Mouse (Mus musculus): ENCODE data around the gene Slc25a20.
"Not testable (repeated sequence)": the region's sequence is repeated elsewhere in the genome, so short reads cannot be mapped to it uniquely, and the experiment has no call there.

Slc25a20 gene

DNA sequence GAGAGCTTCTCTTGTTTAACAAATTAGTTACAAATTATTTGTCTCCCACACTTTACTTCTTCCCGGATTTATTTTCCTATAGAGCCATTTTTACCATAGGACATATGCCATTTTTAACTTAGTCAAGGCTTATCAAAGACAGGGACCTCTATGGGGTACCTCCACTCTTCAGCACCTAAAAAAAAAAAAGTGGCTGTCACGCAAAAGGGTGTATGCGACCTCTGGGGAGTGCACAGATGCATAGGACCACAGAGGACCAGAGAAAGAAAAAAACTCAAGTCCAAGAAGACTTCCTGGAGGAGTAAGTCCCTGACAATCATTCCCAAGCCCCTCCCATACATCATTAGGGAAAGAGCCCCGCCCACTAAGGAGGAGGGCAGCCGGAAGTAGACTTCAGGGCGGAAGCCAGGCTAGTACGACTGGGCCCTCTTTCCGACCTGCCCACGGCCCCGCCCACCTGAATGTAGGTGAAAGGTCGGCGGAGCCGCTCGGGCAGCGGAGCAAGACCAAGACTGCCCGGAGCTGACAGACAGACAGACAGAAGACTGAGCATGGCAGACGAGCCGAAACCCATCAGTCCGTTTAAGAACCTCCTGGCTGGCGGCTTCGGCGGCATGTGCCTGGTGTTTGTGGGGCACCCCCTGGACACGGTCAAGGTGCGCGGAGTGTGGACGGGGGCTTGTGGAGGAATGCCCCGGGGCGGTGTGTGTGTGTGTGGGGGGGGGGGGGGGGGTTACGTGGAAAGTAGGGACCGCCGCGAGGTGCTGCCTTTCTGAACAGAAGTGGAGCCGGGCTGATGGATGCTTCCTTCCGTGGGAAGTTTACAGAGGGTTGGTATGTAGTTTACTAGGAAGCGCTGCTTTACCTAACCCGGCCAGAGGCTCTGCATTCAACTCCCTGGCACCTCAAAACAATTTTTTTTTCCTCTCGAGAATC is at the start of gene Slc25a20:
TSS of gene Slc25a20 (plus strand) at position 412 of the 936 bp plus-strand sequence.
- DNase-seq (ENCODE audit: low spot score in 2 of 2): peak; percentile 68 to 76

GRCm38 (mm10) chr9:108617301-108617700 is 44.6 kb upstream of the Slc25a20 start:
- DNase-seq (ENCODE audit: low spot score in 2 of 2): no peak

- DNase-seq (ENCODE audit: low spot score in 2 of 2): no peak
Observed at GRCm38 (mm10) chr9:108626498-108626897, 35.4 kb upstream of the Slc25a20 start.

DNA sequence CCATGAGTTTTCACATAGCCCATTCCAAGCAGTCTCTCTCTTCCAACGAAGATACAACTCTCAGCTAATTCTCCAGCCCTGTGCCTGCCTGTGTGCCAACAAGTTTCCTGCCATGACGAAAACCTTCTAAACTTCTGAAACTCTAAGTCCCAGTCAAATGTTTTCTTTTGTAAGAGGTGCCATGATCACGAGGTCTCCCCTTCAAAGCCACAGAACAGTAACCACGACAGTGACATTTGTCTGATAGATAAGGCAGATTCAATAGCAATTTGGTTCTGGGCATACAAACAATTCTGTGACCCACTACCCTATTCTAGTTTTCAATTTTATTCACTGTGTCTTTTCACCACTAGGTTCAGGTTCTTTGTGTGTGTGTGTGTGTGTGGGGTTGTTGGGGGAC is 33.7 kb upstream of the Slc25a20 start:
- DNase-seq (ENCODE audit: low spot score in 2 of 2): no peak

GRCm38 (mm10) chr9:108630683-108631082 is 31.2 kb upstream of the Slc25a20 start:
- DNase-seq (ENCODE audit: low spot score in 2 of 2): no peak

- no peak for DNase-seq (ENCODE audit: low spot score in 2 of 2)
Observed at GRCm38 (mm10) chr9:108631631-108632256, 30.1 kb upstream of the Slc25a20 start.

DNA sequence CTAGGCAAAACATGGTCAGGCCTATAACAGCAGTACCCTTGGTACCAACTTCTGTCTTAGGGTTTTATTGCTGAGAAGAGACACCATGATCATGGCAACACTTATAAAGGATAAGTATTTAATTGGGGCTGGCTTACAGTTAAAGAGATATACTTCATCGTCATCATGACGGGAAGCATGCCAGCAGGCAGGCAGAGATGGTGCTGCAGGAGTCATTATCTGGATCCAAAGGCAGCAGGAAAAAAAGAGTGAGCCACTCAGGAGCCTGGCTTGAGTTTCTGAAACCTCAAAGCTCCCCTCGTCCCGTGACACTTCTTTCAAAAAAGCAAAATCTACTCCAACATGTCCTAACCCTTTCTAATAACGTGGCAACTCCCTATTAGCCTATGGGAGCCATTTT is 29.5 kb upstream of the Slc25a20 start:
- DNase-seq (ENCODE audit: low spot score in 2 of 2): no peak

GRCm38 (mm10) chr9:108633846-108634245 is 28.0 kb upstream of the Slc25a20 start:
- DNase-seq (ENCODE audit: low spot score in 2 of 2): no peak

- no peak for DNase-seq (ENCODE audit: low spot score in 2 of 2)
Observed at GRCm38 (mm10) chr9:108635415-108635814, 26.5 kb upstream of the Slc25a20 start.

- no peak for DNase-seq (ENCODE audit: low spot score in 2 of 2)
Observed at GRCm38 (mm10) chr9:108639825-108640224, 22.1 kb upstream of the Slc25a20 start.

DNA sequence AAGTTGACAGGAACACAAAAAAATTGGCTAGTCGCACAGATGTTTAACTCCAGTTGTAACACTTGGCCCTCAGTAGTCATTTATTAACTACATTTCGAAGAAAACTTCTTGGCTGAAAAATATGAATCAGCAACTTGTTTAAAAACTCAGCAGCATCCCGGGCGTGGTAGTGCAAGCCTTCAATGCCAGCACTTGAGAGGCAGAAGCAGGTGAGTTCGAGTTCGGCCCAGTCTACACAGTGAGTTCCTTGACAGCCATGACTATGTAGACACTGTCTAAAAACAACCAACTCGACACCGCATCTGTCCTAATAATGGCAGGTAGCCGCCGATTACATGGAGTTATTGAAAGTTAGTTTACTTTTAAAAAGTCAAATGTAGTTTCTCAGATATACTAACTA is 13.7 kb upstream of the Slc25a20 start:
- peak in 1 of 2 experiments; percentile 15 for DNase-seq (ENCODE audit: low spot score in 2 of 2)

DNA sequence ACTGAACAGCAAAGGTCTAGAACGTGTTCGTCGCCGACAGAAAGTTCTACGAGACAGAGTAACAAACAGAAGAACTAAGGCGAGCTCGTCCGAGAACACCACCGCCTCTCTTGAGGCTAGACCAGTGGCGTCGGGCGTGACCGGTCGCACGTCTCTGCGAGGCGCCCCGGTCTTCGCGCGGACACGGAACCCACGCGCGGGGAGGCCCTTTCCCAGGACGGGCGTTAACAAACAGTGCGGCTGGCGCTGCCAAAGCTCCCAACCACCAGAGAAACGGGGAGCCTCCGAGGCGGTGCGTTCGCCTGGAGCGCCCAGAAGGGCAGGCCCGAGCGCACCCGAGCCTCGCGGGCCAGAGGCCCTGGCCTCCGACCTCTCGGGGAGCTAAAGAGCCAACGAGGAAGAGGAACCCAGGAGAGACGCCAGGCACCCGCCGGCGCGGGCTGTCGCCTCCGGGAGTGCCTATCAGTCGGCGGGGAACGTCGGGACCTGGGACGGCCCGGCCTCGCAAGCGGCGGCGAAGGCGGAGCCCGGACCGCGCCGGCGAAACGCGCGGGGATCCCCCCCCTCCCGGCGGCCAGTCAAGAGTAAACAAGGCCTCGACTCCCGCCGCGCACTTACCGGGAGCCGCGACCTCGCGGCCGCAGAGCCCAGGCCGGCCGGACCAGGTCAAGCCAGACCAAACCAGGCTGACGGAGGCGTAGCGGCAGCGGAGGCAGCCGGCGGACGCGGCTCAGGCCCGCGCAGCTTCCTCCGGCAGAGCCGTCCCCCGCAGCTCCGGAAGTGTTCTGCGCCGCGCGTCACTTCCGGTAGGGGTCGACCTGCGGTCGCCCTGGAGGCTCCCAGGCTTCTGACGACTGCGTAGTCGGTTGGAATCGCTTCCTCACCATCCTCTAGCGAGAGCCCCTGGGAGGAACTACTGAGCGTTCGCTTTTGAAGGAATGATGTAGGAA is 13.0 kb upstream of the Slc25a20 start, which contains the start of gene Arih2:
TSS of gene Arih2 (minus strand) at position 776 of the 950 bp plus-strand sequence.
- DNase-seq (ENCODE audit: low spot score in 2 of 2): peak; percentile 76 to 87

DNA sequence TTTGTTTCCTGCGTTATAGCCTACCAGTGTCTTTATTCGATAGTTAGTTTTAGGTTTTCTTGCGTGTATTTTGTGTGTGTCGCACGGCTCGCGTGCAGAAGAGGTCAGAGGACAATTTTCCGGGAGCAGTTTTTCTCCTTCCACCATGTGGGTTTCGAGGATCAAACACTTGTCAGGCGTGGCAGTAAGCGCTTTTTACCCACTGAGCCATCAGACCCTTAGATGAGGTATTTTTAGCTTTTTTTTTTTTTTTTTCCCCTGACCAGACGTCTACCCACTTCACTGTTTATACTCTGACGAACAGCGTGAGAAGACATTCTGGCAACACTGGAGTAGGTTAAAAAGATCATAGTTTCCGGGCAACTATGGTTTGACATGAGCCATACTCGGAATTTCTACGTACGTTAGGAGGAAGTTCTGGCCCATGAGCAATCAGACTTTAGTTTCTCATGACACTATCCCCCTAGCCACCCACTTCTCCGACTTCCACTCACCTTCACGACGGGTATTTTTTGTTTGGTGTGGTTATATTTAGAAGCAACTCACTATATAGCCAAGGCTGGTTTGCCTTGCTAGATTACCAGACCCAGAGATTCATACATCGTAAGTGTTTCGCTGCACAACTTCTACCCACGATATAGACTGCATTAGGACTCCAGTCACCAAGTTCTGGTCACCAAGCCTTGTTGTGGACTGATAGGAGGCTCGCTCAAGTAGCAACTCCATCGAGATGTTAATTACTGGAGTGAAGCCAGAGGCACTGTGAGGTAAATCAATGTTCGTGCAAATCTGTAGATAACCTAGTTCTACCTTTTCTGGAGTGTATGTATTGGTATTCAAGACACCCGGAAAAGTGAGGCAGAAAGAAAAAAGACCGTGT is 12.1 kb upstream of the Slc25a20 start:
- DNase-seq (ENCODE audit: low spot score in 2 of 2): no peak

- no peak for DNase-seq (ENCODE audit: low spot score in 2 of 2)
Observed at GRCm38 (mm10) chr9:108654566-108655464, 7.1 kb upstream of the Slc25a20 start.

- not testable (repeated sequence) for DNase-seq (ENCODE audit: low spot score in 2 of 2)
Observed at GRCm38 (mm10) chr9:108655865-108656264, 6.0 kb upstream of the Slc25a20 start.

GRCm38 (mm10) chr9:108662660-108663059 is 772 bp downstream of the Slc25a20 start:
- no peak for DNase-seq (ENCODE audit: low spot score in 2 of 2)

DNA sequence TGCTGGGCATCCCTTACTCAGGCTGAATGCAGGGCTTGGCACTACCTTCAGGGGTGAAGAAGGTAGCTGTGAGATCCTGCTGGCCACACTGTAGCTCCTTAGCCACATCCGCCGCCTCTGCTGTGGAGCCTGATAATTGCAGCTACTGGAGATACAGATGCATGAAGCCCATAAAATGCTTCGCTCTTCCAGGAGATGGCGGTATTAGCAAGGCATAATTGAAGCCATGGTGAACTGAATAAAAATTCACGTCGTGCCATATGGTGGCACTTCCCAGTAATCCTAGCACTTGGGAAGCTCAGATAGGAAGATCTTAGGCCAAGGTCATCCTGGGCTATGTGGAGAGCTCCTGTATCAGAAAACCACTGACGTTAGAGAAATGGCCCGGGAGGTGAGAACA is 8.0 kb downstream of the Slc25a20 start:
- no peak for DNase-seq (ENCODE audit: low spot score in 2 of 2)

DNA sequence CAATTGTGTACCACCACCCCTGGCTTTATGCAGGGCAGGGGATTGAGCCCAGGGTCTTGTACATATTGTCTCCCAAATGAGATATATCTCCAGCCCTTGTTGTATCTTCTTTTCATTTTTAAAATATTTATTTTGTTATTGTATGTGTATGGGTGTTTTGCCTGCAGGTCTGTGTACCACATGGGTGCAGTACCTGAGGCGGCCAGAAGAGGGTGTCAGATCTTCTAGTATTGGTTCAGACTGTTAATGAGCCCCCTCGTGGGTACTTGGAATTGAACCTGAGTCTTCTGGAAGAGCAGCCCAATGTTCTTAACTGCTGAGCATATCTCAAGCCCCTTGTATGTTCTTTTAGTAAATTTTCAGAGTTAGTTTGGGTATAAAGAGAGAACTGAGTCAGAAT is 11.3 kb downstream of the Slc25a20 start:
- DNase-seq (ENCODE audit: low spot score in 2 of 2): no peak

GRCm38 (mm10) chr9:108680026-108680425 is 18.1 kb downstream of the Slc25a20 start:
- DNase-seq (ENCODE audit: low spot score in 2 of 2): no peak

DNA sequence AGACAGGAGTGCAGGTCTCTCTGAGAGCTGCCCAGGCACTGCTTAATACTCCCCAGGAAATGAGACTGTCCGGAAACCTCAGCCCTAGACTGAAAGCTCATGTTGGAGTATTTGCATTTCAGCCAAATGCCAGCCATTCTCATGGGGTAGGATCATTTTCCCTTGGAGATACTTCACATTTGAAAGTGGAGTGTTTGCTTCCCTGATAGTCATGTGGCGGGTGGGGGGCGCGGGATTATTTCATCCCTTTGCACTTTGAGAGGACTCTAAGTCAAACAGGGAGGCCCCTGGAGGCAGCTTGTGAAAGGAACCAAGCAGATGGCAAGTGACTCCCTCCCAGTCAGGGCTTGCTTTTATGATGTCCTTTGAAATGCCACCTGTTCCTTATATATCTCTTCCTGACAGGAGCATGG is 24.6 kb downstream of the Slc25a20 start:
- DNase-seq (ENCODE audit: low spot score in 2 of 2): no peak
